Mouse (Mus musculus): ENCODE data around the gene Nat8f4. TPM values are rescaled to one million over a fixed set of nuclear protein-coding genes. Genes with fewer than 3 reads are reported as not detected.

The Nat8f4 gene
- polyA plus RNA-seq, 1 experiment from 2014 or later: 5.0 TPM

DNA sequence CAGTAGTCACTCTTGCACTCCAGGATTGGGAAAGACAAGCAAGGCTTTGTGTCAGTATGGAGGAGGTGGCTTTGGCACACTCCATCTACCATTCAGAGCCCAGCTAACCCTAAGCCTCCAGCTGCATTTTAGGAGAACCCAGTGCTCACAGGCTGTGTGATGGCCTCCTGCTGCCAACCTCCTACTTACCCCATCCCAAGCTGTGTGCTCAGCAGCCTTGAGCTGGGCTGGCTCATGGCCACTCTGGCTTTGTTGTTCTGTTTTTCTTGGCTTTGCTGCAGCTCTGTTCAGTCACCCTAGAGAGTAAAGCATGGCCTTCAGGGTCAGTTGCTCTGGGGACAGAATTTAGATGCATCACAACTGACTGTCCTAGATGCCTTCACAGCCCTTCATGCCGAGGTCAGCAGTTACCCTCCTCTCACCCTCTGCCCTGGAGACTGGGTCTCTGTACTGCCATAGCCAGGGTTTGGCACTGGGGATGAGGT is 48.4 kb downstream of the Nat8f4 start:
- H3K4me2 ChIP-seq (replicated peaks): no peak overlapping the region
- WGBS: 71% methylated on average over 1 of the region's 1 CpGs
- H3K27ac ChIP-seq: no peak overlapping the region
- no peaks in the 10 kb centered on the region for H3K4me1 ChIP-seq (replicated peaks)
- H3K9ac ChIP-seq: no peak overlapping the region
- no peak overlapping the region for H3K4me3 ChIP-seq (replicated peaks)
- no peaks in the 10 kb centered on the region for H3K36me3 ChIP-seq
- H3K27me3 ChIP-seq (replicated peaks): no peaks in the 10 kb centered on the region
- no peaks in the 10 kb centered on the region for H3K9me3 ChIP-seq
- no peak for ATAC-seq

GRCm38 (mm10) chr6:85853481-85853880 is 51.2 kb downstream of the Nat8f4 start:
- no peaks in the 10 kb centered on the region for H3K4me1 ChIP-seq (replicated peaks)
- 76% methylated on average over 3 of the region's 3 CpGs for WGBS
- no peak overlapping the region for H3K9ac ChIP-seq
- 0 out of 2 replicates have a peak, but pooled peaks have one; percentile 28 for ATAC-seq
- H3K4me3 ChIP-seq (replicated peaks): no peak overlapping the region
- no peaks in the 10 kb centered on the region for H3K36me3 ChIP-seq
- no peak overlapping the region for H3K4me2 ChIP-seq (replicated peaks)
- H3K27ac ChIP-seq: no peak overlapping the region
- H3K9me3 ChIP-seq: no peaks in the 10 kb centered on the region
- no peaks in the 10 kb centered on the region for H3K27me3 ChIP-seq (replicated peaks)

DNA sequence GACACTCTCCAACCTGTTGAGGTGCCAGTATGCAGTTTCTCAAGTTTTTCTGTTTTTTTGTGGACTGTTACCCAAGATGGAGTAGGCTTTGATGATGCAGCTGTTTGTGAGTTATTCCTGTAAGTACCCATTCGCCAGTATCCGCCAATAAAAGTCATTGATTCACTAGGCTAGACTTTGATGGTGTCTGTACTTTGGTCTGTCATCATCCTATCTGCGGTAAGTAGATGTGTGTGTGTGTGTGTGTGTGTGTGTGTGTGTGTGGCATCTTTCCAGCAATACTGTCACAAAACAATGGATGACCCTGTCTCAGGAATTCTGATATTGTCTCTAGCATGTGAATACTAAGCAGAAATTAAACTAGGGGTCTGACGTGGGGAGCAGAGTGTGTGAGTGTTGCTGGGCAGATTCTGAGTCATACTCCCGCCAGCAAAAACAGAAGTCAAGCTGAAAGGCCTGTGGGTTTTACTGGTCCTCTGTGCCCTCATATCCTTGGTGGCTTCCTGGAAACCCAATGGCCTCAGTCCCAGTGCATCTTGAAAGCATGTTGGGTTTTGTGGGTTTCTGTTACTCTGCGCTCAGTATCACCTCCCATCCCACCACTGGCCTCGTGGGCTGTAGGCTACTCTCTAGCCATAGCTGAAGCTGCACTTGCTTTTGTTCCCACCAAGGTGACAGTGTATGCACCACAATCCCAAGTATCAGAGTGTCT is 53.5 kb downstream of the Nat8f4 start:
- Histone ChIP-seq H3K4me1 (replicated peaks) (no peaks in the 10 kb centered on the region), H3K9ac (no peak overlapping the region), H3K36me3 (no peaks in the 10 kb centered on the region), H3K9me3 (no peaks in the 10 kb centered on the region), H3K27ac (no peak overlapping the region), H3K27me3 (replicated peaks) (no peaks in the 10 kb centered on the region), H3K4me2 (replicated peaks) (no peak overlapping the region), H3K4me3 (replicated peaks) (no peak overlapping the region)
- WGBS: 72% methylated on average over 7 of the region's 7 CpGs
- peak; percentile 74 for ATAC-seq

DNA sequence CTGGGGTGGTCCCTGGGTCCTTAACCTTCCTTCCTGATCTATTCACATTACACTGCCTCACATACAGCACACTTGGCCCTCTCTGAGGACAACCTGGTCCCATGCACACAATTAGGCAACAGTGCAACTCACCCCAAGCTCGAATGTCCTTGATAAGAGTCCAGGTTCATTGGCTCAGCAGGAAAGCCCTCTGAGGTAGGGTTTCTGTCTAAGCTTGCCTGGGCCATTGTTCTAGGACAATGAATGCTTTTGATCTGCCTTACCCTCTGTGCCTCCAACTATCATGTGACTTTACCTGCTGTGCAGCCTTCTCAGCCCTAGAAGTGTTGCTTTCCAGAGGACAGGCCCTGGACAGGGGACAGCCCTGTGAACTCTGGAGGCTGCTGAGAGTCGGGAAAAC is 55.4 kb downstream of the Nat8f4 start:
- H3K36me3 ChIP-seq: no peaks in the 10 kb centered on the region
- H3K4me2 ChIP-seq (replicated peaks): no peak overlapping the region
- no peak for ATAC-seq
- no peak overlapping the region for H3K27ac ChIP-seq
- H3K27me3 ChIP-seq (replicated peaks): no peaks in the 10 kb centered on the region
- no peak overlapping the region for H3K9ac ChIP-seq
- no peaks in the 10 kb centered on the region for H3K4me1 ChIP-seq (replicated peaks)
- WGBS: 17% methylated on average over 2 of the region's 2 CpGs
- no peak overlapping the region for H3K4me3 ChIP-seq (replicated peaks)
- no peaks in the 10 kb centered on the region for H3K9me3 ChIP-seq

Other genes starting within 250 kb of the Nat8f4 start
- not detected in 2 replicates for gene Nat8f7, start 191.7 kb downstream of the Nat8f4 start, polyA plus RNA-seq (2015; fragmentation: Nextera tagmentation; extraction: Ambion mirVana)
- 0.10 TPM in 1 of 2 replicates, not detected in the other for gene Nat8f3, start 139.1 kb downstream of the Nat8f4 start, polyA plus RNA-seq (2015; fragmentation: Nextera tagmentation; extraction: Ambion mirVana)
- gene Nat8f6, start 83.9 kb downstream of the Nat8f4 start, polyA plus RNA-seq (2015; fragmentation: Nextera tagmentation; extraction: Ambion mirVana): not detected in 2 replicates
- 0.16 and 0.29 TPM in 2 replicates for gene Nat8f5, start 83.9 kb downstream of the Nat8f4 start, polyA plus RNA-seq (2015; fragmentation: Nextera tagmentation; extraction: Ambion mirVana)
- gene Nat8, start 72.8 kb downstream of the Nat8f4 start, polyA plus RNA-seq (2015; fragmentation: Nextera tagmentation; extraction: Ambion mirVana): 3.3 and 4.8 TPM in 2 replicates
- gene Nat8f2, start 35.7 kb downstream of the Nat8f4 start, polyA plus RNA-seq (2015; fragmentation: Nextera tagmentation; extraction: Ambion mirVana): 0.08 TPM in 1 of 2 replicates, not detected in the other
- 39.3 and 41.8 TPM in 2 replicates for gene Tprkb, start 7.0 kb upstream of the Nat8f4 start, polyA plus RNA-seq (2015; fragmentation: Nextera tagmentation; extraction: Ambion mirVana)
- gene Nat8f1, start 10.8 kb upstream of the Nat8f4 start, polyA plus RNA-seq (2015; fragmentation: Nextera tagmentation; extraction: Ambion mirVana): 8.6 and 9.0 TPM in 2 replicates
- gene Dusp11, start 56.8 kb upstream of the Nat8f4 start, polyA plus RNA-seq (2015; fragmentation: Nextera tagmentation; extraction: Ambion mirVana): 43.4 and 43.5 TPM in 2 replicates
- not detected in 2 replicates for gene Figla, start 111.3 kb upstream of the Nat8f4 start, polyA plus RNA-seq (2015; fragmentation: Nextera tagmentation; extraction: Ambion mirVana)
- 7.6 and 8.6 TPM in 2 replicates for gene Add2, start 123.8 kb upstream of the Nat8f4 start, polyA plus RNA-seq (2015; fragmentation: Nextera tagmentation; extraction: Ambion mirVana)